Mouse (Mus musculus) bone marrow macrophage, adult 2 months (primary cell): ENCODE results near the gene Prim1.

ENCODE experiments used
- CTCF ChIP-seq: IDR thresholded peaks from 2 replicates; pipeline ENCODE4 v1.5.1; 2012; ENCODE audit warnings: low read depth, mild to moderate bottlenecking, low read length, moderate library complexity
- POLR2A ChIP-seq: IDR thresholded peaks from 2 replicates; pipeline ENCODE4 v1.6.1; 2012; ENCODE audit warnings: mild to moderate bottlenecking, low read depth, low read length, borderline replicate concordance

- TF ChIP-seq POLR2A: no peak
- TF ChIP-seq CTCF: no peak
These were observed 15.0 kb downstream of the Prim1 start for GRCm38 (mm10) chr10:128029931-128030330.
